Mouse (Mus musculus): ENCODE data around the gene Tmem208. TPM values are rescaled to one million over a fixed set of nuclear protein-coding genes. Genes with fewer than 3 reads are reported as not detected.
A peak's percentile ranks its signal among the peaks of the same experiment; 100 is the strongest.

The Tmem208 gene
- polyA plus RNA-seq, 1 experiment from 2014 or later = 115 TPM

DNA sequence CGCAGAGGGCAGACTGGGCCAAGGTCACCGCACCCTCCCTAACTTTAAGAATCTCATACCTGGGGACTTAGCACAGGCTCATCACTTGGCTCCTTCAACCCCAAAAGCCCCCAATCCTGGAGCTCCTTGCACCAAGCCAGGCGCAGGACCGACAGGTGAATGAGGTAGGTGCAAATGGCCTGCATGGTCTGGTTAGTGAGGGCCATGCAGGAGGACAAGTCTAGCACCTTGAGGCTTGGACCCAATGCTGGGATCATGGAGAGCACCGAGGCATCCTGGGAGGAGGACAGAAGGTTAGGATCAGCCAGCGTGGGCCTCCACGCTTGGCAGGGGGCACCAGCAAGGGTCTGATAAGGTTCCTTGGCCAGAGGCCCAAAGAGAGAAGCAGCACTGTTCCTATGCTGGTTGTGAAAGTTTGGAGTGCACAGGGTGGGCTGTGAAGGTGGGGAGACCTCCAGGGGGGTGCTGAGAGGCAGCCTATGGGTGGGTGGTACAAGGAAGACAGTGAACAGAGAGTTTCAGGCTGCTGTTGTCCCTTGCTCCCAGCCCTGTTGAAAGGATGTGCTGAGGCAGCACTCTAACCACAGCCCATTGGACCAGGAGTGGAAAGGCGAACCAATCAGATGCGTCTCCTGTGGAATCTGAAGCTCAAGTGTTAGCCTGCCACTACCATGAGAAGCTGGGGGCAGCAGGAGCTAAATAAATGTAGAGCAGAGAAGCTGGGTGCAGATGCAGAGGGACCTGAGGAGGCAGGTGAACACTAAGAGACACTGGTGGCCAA is 12.3 kb upstream of the Tmem208 start:
- no peak overlapping the region for H3K4me3 ChIP-seq (ENCODE audit: low read depth, low read length)
- H3K36me3 ChIP-seq (ENCODE audit: insufficient read depth) = peaks cover 69% of the 10 kb centered on the region
- no peak overlapping the region for H3K27ac ChIP-seq (ENCODE audit: low read depth)
- ATAC-seq (ENCODE audit: insufficient read depth) = no peak
- H3K4me1 ChIP-seq (ENCODE audit: insufficient read depth) = no peaks in the 10 kb centered on the region
- no peak overlapping the region for H3K4me2 ChIP-seq
- no peaks in the 10 kb centered on the region for H3K27me3 ChIP-seq (ENCODE audit: insufficient read depth, low read length)
- DNase-seq = no peak
- 67% methylated on average over 9 of the region's 9 CpGs for WGBS
- H3K9ac ChIP-seq = no peak overlapping the region
- no peaks in the 10 kb centered on the region for H3K9me3 ChIP-seq (ENCODE audit: low read depth, low read length)
- TF ChIP-seq CTCF (IDR thresholded peaks at IDR 0.05; ENCODE audit: low read depth) = no peak

GRCm38 (mm10) chr8:105315073-105315769 is 10.9 kb upstream of the Tmem208 start:
- no peak for DNase-seq
- no peak overlapping the region for H3K4me3 ChIP-seq (ENCODE audit: low read depth, low read length)
- H3K9me3 ChIP-seq (ENCODE audit: low read depth, low read length) = no peaks in the 10 kb centered on the region
- ATAC-seq (ENCODE audit: insufficient read depth) = peak; percentile 32; the same call in 1 of the 2 replicates
- no peak overlapping the region for H3K9ac ChIP-seq
- TF ChIP-seq CTCF (IDR thresholded peaks at IDR 0.05; ENCODE audit: low read depth) = no peak
- H3K4me2 ChIP-seq = no peak overlapping the region
- H3K27me3 ChIP-seq (ENCODE audit: insufficient read depth, low read length) = no peaks in the 10 kb centered on the region
- peaks cover 67% of the 10 kb centered on the region for H3K36me3 ChIP-seq (ENCODE audit: insufficient read depth)
- no peaks in the 10 kb centered on the region for H3K4me1 ChIP-seq (ENCODE audit: insufficient read depth)
- 82% methylated on average over 18 of the region's 18 CpGs for WGBS
- H3K27ac ChIP-seq (ENCODE audit: low read depth) = no peak overlapping the region

GRCm38 (mm10) chr8:105317941-105318340 is 8.2 kb upstream of the Tmem208 start:
- WGBS = 87% methylated on average over 4 of the region's 4 CpGs
- no peak overlapping the region for H3K4me3 ChIP-seq (ENCODE audit: low read depth, low read length)
- H3K36me3 ChIP-seq (ENCODE audit: insufficient read depth) = peaks cover 56% of the 10 kb centered on the region
- no peaks in the 10 kb centered on the region for H3K27me3 ChIP-seq (ENCODE audit: insufficient read depth, low read length)
- H3K4me2 ChIP-seq = no peak overlapping the region
- ATAC-seq (ENCODE audit: insufficient read depth) (no peak), DNase-seq (no peak)
- no peaks in the 10 kb centered on the region for H3K9me3 ChIP-seq (ENCODE audit: low read depth, low read length)
- H3K4me1 ChIP-seq (ENCODE audit: insufficient read depth) = no peaks in the 10 kb centered on the region
- H3K27ac ChIP-seq (ENCODE audit: low read depth) = no peak overlapping the region
- H3K9ac ChIP-seq = no peak overlapping the region
- TF ChIP-seq CTCF (IDR thresholded peaks at IDR 0.05; ENCODE audit: low read depth) = no peak

DNA sequence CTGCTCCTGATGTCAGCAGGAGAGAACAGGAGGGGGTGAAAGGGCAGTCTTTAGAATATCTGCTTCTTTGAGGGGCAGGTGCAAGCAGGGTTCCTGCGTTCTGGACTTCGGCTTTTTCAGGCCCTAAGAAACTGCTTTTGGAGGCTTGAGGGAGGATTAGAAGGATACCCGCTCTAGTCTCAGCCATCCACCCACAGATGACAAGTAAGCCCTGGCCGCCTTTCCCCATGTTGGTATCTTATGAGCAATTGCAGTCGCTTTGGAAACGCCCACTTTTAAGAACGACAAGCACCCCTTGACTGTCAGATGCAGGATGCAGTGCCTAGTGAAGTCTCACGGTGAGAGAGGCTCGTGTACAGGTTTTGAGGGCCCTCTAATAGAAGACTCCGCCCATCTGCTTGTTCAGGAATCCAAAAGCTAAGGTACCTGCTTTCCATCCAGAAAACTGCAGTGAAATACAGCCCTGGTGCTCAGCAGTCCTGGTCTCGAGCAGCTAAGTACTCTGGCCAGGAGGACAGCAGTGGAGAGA is 7.4 kb upstream of the Tmem208 start:
- WGBS = 75% methylated on average over 11 of the region's 11 CpGs
- no peak for DNase-seq
- ATAC-seq (ENCODE audit: insufficient read depth) = no peak
- Histone ChIP-seq H3K27me3 (ENCODE audit: insufficient read depth, low read length) (no peaks in the 10 kb centered on the region), H3K4me3 (ENCODE audit: low read depth, low read length) (no peak overlapping the region), H3K36me3 (ENCODE audit: insufficient read depth) (peaks cover 52% of the 10 kb centered on the region), H3K9ac (no peak overlapping the region), H3K9me3 (ENCODE audit: low read depth, low read length) (no peaks in the 10 kb centered on the region), H3K27ac (ENCODE audit: low read depth) (no peak overlapping the region), H3K4me2 (no peak overlapping the region), H3K4me1 (ENCODE audit: insufficient read depth) (no peaks in the 10 kb centered on the region)
- no peak for TF ChIP-seq CTCF (IDR thresholded peaks at IDR 0.05; ENCODE audit: low read depth)

DNA sequence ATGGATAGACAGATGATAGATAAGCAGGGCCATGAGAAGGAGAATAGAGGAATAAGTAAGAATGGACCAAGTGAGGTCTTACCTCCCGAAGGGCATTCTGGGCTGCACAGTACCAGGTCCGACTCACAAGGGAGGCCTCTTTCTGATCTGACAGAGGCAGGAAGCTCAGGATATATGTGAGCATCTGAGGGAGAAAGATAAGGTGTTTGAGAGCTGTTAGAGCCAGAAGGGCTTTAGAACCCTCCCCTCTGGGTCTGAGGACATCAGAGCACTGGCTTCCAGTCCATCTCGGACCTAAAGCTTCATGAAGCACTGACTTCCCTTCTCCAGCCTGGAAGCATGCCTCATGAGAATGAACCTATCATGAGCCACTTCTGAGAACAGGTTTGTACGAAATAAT is 3.0 kb upstream of the Tmem208 start:
- Histone ChIP-seq H3K9ac (no peak overlapping the region), H3K4me1 (ENCODE audit: insufficient read depth) (peaks cover 13% of the 10 kb centered on the region; the same call in 1 of the 2 replicates), H3K9me3 (ENCODE audit: low read depth, low read length) (no peaks in the 10 kb centered on the region), H3K27me3 (ENCODE audit: insufficient read depth, low read length) (no peaks in the 10 kb centered on the region), H3K27ac (ENCODE audit: low read depth) (no peak overlapping the region), H3K36me3 (ENCODE audit: insufficient read depth) (peaks cover 37% of the 10 kb centered on the region), H3K4me3 (ENCODE audit: low read depth, low read length) (no peak overlapping the region), H3K4me2 (no peak overlapping the region; the same call in 1 of the 2 replicates)
- TF ChIP-seq CTCF (IDR thresholded peaks at IDR 0.05; ENCODE audit: low read depth) = no peak
- WGBS = 86% methylated on average over 4 of the region's 4 CpGs
- no peak for ATAC-seq (ENCODE audit: insufficient read depth)
- no peak for DNase-seq

DNA sequence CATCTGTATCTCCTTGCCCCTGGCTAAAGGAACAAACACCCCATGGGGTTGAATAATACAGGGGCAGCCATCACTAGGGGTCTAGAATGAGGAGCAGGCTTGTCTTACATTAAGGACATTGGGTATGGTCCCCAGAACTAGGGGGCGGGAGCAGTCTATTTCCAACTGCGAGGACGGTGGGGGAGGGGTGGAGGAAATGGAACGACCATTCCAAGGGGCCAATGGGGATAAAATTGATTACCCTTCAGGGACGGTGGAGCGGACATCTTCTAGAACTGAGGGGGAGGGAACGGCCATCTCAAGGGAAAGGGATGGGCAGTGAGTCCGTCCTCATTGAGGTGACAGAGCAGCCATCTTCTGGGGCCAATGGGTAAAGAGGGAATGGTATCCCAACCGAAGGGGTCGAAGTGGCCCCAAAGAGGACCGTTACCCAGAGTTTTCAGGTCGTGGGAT is 487 bp upstream of the Tmem208 start:
- ATAC-seq (ENCODE audit: insufficient read depth) = peak; percentile 57

GRCm38 (mm10) chr8:105326968-105327367 is 814 bp downstream of the Tmem208 start:
- no peak for DNase-seq
- Histone ChIP-seq H3K36me3 (ENCODE audit: insufficient read depth) (peaks cover 55% of the 10 kb centered on the region), H3K27me3 (ENCODE audit: insufficient read depth, low read length) (no peaks in the 10 kb centered on the region), H3K9me3 (ENCODE audit: low read depth, low read length) (no peaks in the 10 kb centered on the region), H3K4me1 (ENCODE audit: insufficient read depth) (peaks cover 13% of the 10 kb centered on the region; the same call in 1 of the 2 replicates), H3K4me3 (ENCODE audit: low read depth, low read length) (peak overlapping the region; percentile 83), H3K27ac (ENCODE audit: low read depth) (peak overlapping the region; percentile 80; the same call in 1 of the 2 replicates), H3K4me2 (peak overlapping the region; percentile 80), H3K9ac (peak overlapping the region; percentile 69)
- TF ChIP-seq CTCF (IDR thresholded peaks at IDR 0.05; ENCODE audit: low read depth) = no peak
- no peak for ATAC-seq (ENCODE audit: insufficient read depth)
- WGBS = 35% methylated on average over 6 of the region's 6 CpGs

More for the DNA sequence above, 487 bp upstream of the Tmem208 start:
- Histone ChIP-seq H3K36me3 (ENCODE audit: insufficient read depth) (peaks cover 47% of the 10 kb centered on the region), H3K4me3 (ENCODE audit: low read depth, low read length) (peak overlapping the region; percentile 83), H3K27ac (ENCODE audit: low read depth) (0 out of 2 replicates have a peak overlapping the region, but pooled peaks have one; percentile 50), H3K9me3 (ENCODE audit: low read depth, low read length) (no peaks in the 10 kb centered on the region), H3K4me2 (peak overlapping the region; percentile 80), H3K4me1 (ENCODE audit: insufficient read depth) (peaks cover 13% of the 10 kb centered on the region; the same call in 1 of the 2 replicates), H3K9ac (peak overlapping the region; percentile 69), H3K27me3 (ENCODE audit: insufficient read depth, low read length) (no peaks in the 10 kb centered on the region)
- no peak for TF ChIP-seq CTCF (IDR thresholded peaks at IDR 0.05; ENCODE audit: low read depth)
- under 1% methylated on average over 12 of the region's 12 CpGs for WGBS
- peak; percentile 56 for DNase-seq

All from lung, embryonic 14.5 days (tissue).